Mouse (Mus musculus): ENCODE results near the gene Rpap1.

GRCm38 (mm10) chr2:119757601-119758100, 29.7 kb downstream of the Rpap1 start:
- no peak for TF ChIP-seq CTCF (conservative IDR thresholded peaks at IDR 0.05; ENCODE audit: low read length)
- TF ChIP-seq NANOG (IDR thresholded peaks at IDR 0.05; ENCODE audit: borderline replicate concordance, low read length) = no peak

All from E14TG2a.4 (cell line).